Mouse (Mus musculus): ENCODE results near the gene Sp4.

Sp4 gene

GRCm38 (mm10) chr12:118263878-118264277 lies 37.4 kb downstream of the Sp4 start:
- no peak for DNase-seq

GRCm38 (mm10) chr12:118255292-118255782 lies 45.9 kb downstream of the Sp4 start:
- no peak for DNase-seq

GRCm38 (mm10) chr12:118221182-118221581 lies 80.1 kb downstream of the Sp4 start:
- DNase-seq: no peak

GRCm38 (mm10) chr12:118220062-118220461 lies 81.2 kb downstream of the Sp4 start:
- DNase-seq: no peak

GRCm38 (mm10) chr12:118212163-118212562 lies 89.1 kb downstream of the Sp4 start:
- no peak for DNase-seq

GRCm38 (mm10) chr12:118198386-118199093 lies 102.7 kb downstream of the Sp4 start, which contains the start of gene Dnah11:
Gene Dnah11 (minus strand): TSS chr12:118199043.
- peak; percentile 74 for DNase-seq

- no peak for DNase-seq
Observed at GRCm38 (mm10) chr12:118196583-118196982, 104.7 kb downstream of the Sp4 start.

GRCm38 (mm10) chr12:118189535-118189934 lies 111.7 kb downstream of the Sp4 start:
- peak; percentile 54 for DNase-seq

- no peak for DNase-seq
Observed at GRCm38 (mm10) chr12:118187663-118188062, 113.6 kb downstream of the Sp4 start.

GRCm38 (mm10) chr12:118186881-118187489 lies 114.3 kb downstream of the Sp4 start:
- DNase-seq: no peak

- peak; percentile 27 for DNase-seq
Observed at GRCm38 (mm10) chr12:118186120-118186880, 114.9 kb downstream of the Sp4 start.

All from liver (tissue).